Mouse (Mus musculus) myocyte (in vitro differentiated cells): ENCODE measurements around the gene Nsun6.

Experiments used
- E2F4 ChIP-seq: IDR thresholded peaks from one replicate; pipeline ENCODE4 v1.6.1; 2011; ENCODE audit warnings: mild to moderate bottlenecking, control low read depth, moderate library complexity; ENCODE audit not compliant: insufficient read depth
- MAX ChIP-seq: IDR thresholded peaks from one replicate; pipeline ENCODE4 v1.6.1; 2011; ENCODE audit warnings: low read depth, mild to moderate bottlenecking, control low read depth
- MYOD1 ChIP-seq, 3 experiments: IDR thresholded peaks; one replicate each; pipeline ENCODE4 v1.6.1; 2011; ENCODE audit warnings: control low read depth in 2 of 3, low read depth in 2 of 3, mild to moderate bottlenecking in 2 of 3, moderate library complexity in 1 of 3; ENCODE audit not compliant: insufficient read length in 2 of 3, control insufficient read depth in 1 of 3
- POLR2A ChIP-seq: IDR thresholded peaks from one replicate; pipeline ENCODE4 v1.6.1; 2011; ENCODE audit warnings: low read depth, mild to moderate bottlenecking, control low read depth, moderate library complexity; ENCODE audit not compliant: insufficient read length
- POLR2AphosphoS2 ChIP-seq: IDR thresholded peaks from one replicate; pipeline ENCODE4 v1.6.1; 2011; ENCODE audit warnings: low read depth, control low read depth; ENCODE audit not compliant: insufficient read length
- TCF12 ChIP-seq: IDR thresholded peaks from one replicate; pipeline ENCODE4 v1.6.1; 2011; ENCODE audit warnings: mild to moderate bottlenecking, control low read depth; ENCODE audit not compliant: poor library complexity, insufficient read depth, severe bottlenecking
- USF1 ChIP-seq: IDR thresholded peaks from one replicate; pipeline ENCODE4 v1.6.1; 2011; ENCODE audit warnings: low read depth, mild to moderate bottlenecking, control low read depth, moderate library complexity

DNA sequence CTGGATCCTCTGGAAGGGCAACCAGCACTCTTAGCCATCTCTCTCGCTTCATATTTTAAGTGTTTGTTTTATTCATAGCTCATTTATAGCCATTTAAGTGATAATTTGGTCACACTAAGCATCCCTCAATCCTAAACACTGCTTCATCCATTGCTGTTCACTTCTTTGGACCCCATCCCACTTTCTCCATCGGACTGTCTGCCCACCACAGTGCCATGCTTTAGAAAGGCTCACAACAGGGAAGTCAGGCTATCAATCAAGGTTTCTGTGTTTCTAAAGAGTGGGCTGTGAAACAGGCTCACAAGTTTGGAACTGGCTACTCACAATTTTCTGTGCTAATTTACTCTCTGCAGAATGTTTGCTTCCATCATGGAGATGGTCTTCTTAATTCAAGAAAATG, 101.8 kb downstream of the Nsun6 start:
- TF ChIP-seq E2F4, result no peak
- TF ChIP-seq USF1, result no peak
- TF ChIP-seq MYOD1 (IDR thresholded peaks at IDR 0.05; ENCODE audit: control insufficient read depth in 1 of 3, insufficient read length in 2 of 3, low read depth in 2 of 3), result no peak
- TF ChIP-seq POLR2A, result no peak
- no peak for TF ChIP-seq POLR2AphosphoS2
- no peak for TF ChIP-seq MAX
- no peak for TF ChIP-seq TCF12
